Mouse (Mus musculus) liver, adult 2 months (tissue): ENCODE results near the gene Cdpf1. TPM values are rescaled to one million over a fixed set of nuclear protein-coding genes. Genes with fewer than 3 reads are reported as not detected.

Experiments used
- DNase-seq: peaks from one replicate; pipeline ENCODE4 v3.0.0-alpha.2; 2011; ENCODE audit warnings: low read depth, low spot score; ENCODE audit errors: extremely low read depth
- H3K27ac ChIP-seq: fragments of 200-500 bp; replicated peaks from 2 replicates; pipeline ENCODE4 v1.5.1; 2012; ENCODE audit warnings: low read depth, mild to moderate bottlenecking, control low read depth, inconsistent platforms, low read length; ENCODE audit not compliant: insufficient read depth
- H3K27me3 ChIP-seq: fragments of 200-500 bp; 2 replicates; pipeline ENCODE4 v1.6.1; 2012; ENCODE audit warnings: mild to moderate bottlenecking, moderate library complexity, low read length, inconsistent platforms; ENCODE audit not compliant: control insufficient read depth, insufficient read depth
- H3K36me3 ChIP-seq: fragments of 200-500 bp; 2 replicates; pipeline ENCODE4 v1.6.1; 2012; ENCODE audit warnings: low read length, inconsistent platforms; ENCODE audit not compliant: control insufficient read depth, insufficient read depth
- H3K4me1 ChIP-seq: fragments of 200-500 bp; 2 replicates; pipeline ENCODE4 v1.6.1; 2011; ENCODE audit warnings: low read length; ENCODE audit not compliant: control insufficient read depth, insufficient read depth
- H3K4me3 ChIP-seq: fragments of 200-500 bp; 2 replicates; pipeline ENCODE4 v1.5.1; 2011; ENCODE audit warnings: low read depth, mild to moderate bottlenecking, control low read depth, low read length, moderate library complexity; ENCODE audit not compliant: insufficient read depth
- H3K79me2 ChIP-seq: fragments of 200-500 bp; 2 replicates; pipeline ENCODE4 v1.6.1; 2012; ENCODE audit warnings: inconsistent platforms, mild to moderate bottlenecking, low read length, moderate library complexity; ENCODE audit not compliant: control insufficient read depth, insufficient read depth
- H3K9ac ChIP-seq: fragments of 200-500 bp; 2 replicates; pipeline ENCODE4 v1.6.1; 2012; ENCODE audit warnings: low read depth, mild to moderate bottlenecking, control low read depth, inconsistent platforms, low read length
- CTCF ChIP-seq: fragments of 200-500 bp; IDR thresholded peaks from 2 replicates; pipeline ENCODE4 v1.5.1; 2011; ENCODE audit warnings: low read depth, low read length, control low read depth
- POLR2A ChIP-seq: fragments of 200-500 bp; IDR thresholded peaks from 2 replicates; pipeline ENCODE4 v1.6.1; 2011; ENCODE audit warnings: low read length, control low read depth; ENCODE audit not compliant: insufficient read depth; ENCODE audit errors: extremely low read depth
- WGBS: fragments of 180-500 bp; shearing (Covaris S2); methylation state at CpG from one replicate; pipeline ENCODE4 v1.1.7; 2018; 5-methylcytosine and 5-hydroxymethylcytosine counted together
- polyA plus RNA-seq: library from polyadenylated mRNA; depleted of rRNA; stranded (reverse); fragments of >200 nt; gene quantifications from 2 replicates; pipeline ENCODE4 v1.2.3, GENCODE M21; 2012
- total RNA-seq: library from RNA; depleted of rRNA; stranded (reverse); fragments of >200 nt; gene quantifications from 2 replicates; pipeline ENCODE4 v1.2.3, GENCODE M21; 2014

Gene Cdpf1
- total and polyA plus RNA-seq, 2 experiments = 11.6 to 19.6 TPM

- Histone ChIP-seq H3K4me1 (peaks cover 24% of the 10 kb centered on the region; the same call in 1 of the 2 replicates), H3K9ac (peak within 1 kb of the TSS; percentile 75)
Measured at GRCm38 (mm10) chr15:85831954-85832590, 20.6 kb upstream of the Cdpf1 start, which contains the start of gene Ttc38. Gene Ttc38 (plus strand): TSS chr15:85832306.

DNA sequence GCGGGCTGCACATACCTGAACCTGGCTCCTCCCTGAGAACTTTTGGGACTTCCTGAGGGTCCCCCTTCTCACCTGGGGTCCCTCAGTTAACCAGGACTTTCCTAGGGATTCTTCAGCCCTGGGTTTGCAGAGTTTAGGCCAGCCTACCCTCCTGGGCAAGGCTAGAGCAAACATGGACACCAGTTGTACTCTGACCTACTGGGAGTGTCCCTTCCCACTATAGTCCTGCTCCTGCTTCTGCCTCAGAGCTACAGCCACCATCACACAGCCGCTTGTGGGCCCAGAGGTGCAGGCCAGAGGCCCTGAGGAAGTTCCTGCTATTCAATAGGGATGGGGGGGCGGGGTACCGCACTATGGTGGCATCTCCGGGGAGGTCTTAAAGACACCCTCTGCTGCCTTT is 18.0 kb upstream of the Cdpf1 start:
- Histone ChIP-seq H3K79me2 (no peaks in the 10 kb centered on the region), H3K4me3 (no peak overlapping the region), H3K9ac (no peak overlapping the region), H3K4me1 (peaks cover 23% of the 10 kb centered on the region; the same call in 1 of the 2 replicates), H3K27me3 (no peaks in the 10 kb centered on the region), H3K27ac (peak overlapping the region; percentile 33), H3K36me3 (no peaks in the 10 kb centered on the region)
- DNase-seq = peak; percentile 57
- no peak for TF ChIP-seq CTCF
- TF ChIP-seq POLR2A = no peak
- WGBS = 54% methylated on average over 5 of the region's 5 CpGs

More at GRCm38 (mm10) chr15:85831954-85832590, 20.6 kb upstream of the Cdpf1 start, which contains the start of gene Ttc38:
- Histone ChIP-seq H3K27ac (peak within 1 kb of the TSS; percentile 86), H3K27me3 (no peaks in the 10 kb centered on the region), H3K36me3 (peaks cover 6% of the 10 kb centered on the region; the same call in 1 of the 2 replicates), H3K79me2 (0 out of 2 replicates have a peak, but pooled peaks cover 4% of the 10 kb centered on the region), H3K4me3 (peak within 1 kb of the TSS; percentile 65)
- peak; percentile 91 for DNase-seq
- 1% methylated on average over 27 of the region's 27 CpGs for WGBS
- TF ChIP-seq POLR2A (peak; percentile 68; the same call in 1 of the 2 replicates), CTCF (no peak)

GRCm38 (mm10) chr15:85828071-85828470 is 16.6 kb upstream of the Cdpf1 start:
- peaks cover 21% of the 10 kb centered on the region; the same call in 1 of the 2 replicates for H3K4me1 ChIP-seq
- H3K79me2 ChIP-seq = no peaks in the 10 kb centered on the region
- no peak overlapping the region for H3K9ac ChIP-seq
- 23% methylated on average over 4 of the region's 4 CpGs for WGBS
- TF ChIP-seq POLR2A (no peak), CTCF (no peak)
- H3K27ac ChIP-seq = peak overlapping the region; percentile 23; the same call in 1 of the 2 replicates
- H3K4me3 ChIP-seq = no peak overlapping the region
- H3K27me3 ChIP-seq = no peaks in the 10 kb centered on the region
- peak; percentile 87 for DNase-seq
- no peaks in the 10 kb centered on the region for H3K36me3 ChIP-seq

GRCm38 (mm10) chr15:85826676-85827075 is 15.2 kb upstream of the Cdpf1 start:
- no peaks in the 10 kb centered on the region for H3K36me3 ChIP-seq
- no peak for DNase-seq
- TF ChIP-seq POLR2A = no peak
- TF ChIP-seq CTCF = no peak
- H3K27me3 ChIP-seq = no peaks in the 10 kb centered on the region
- H3K4me1 ChIP-seq = peaks cover 16% of the 10 kb centered on the region; the same call in 1 of the 2 replicates
- H3K27ac ChIP-seq = no peak overlapping the region
- H3K9ac ChIP-seq = no peak overlapping the region
- WGBS = 43% methylated on average over 5 of the region's 5 CpGs
- no peaks in the 10 kb centered on the region for H3K79me2 ChIP-seq
- H3K4me3 ChIP-seq = no peak overlapping the region

DNA sequence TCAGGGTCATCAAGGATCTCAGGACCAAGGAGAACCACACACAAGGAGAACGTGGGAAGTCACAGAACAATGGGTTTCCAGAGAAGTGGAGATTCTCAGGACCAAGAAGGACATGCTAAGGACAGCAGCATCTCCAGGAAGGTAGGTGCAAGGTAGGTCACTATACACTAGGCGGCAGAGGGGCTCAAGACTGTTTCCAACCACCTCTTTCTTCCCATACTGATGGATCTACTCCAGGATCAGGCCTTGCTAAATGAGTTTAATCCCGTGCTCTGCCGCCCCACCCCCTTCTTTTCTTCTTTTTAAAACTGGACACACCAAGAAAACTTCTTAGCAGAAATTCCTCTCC is 10.5 kb upstream of the Cdpf1 start:
- Histone ChIP-seq H3K36me3 (no peaks in the 10 kb centered on the region), H3K27ac (no peak overlapping the region), H3K79me2 (no peaks in the 10 kb centered on the region), H3K9ac (no peak overlapping the region), H3K27me3 (0 out of 2 replicates have a peak, but pooled peaks cover 3% of the 10 kb centered on the region), H3K4me3 (no peak overlapping the region), H3K4me1 (peaks cover 4% of the 10 kb centered on the region; the same call in 1 of the 2 replicates)
- 43% methylated on average over 4 of the region's 4 CpGs for WGBS
- DNase-seq = no peak
- TF ChIP-seq CTCF (no peak), POLR2A (no peak)
